In the genomic region with DNA sequence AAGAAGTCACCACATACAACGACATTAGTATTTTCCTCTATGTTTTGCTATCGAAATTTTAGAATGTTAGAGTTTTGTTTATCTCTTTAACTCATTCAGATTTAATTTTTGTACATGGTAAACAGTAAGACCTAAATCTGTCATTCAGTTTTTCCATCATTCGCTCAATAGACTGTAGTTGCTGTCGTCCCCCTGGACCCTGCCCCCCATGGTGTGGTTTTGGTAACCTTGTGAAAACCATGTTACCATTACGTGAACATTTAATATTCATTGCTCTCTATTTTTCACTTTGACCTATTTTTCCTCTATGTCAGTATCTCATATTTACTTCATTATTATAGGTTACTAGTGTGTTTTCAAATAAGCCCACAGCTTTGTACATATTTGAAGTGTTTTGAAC, we compare ENCODE assay signal across 8 mouse cellular contexts. TPM values are rescaled to one million over a fixed set of nuclear protein-coding genes. Genes with fewer than 3 reads are reported as not detected.
DNase-seq lines count a peak whose midpoint lies in the region; ATAC-seq and TF ChIP-seq lines count a peak whose summit lies in the region.

No protein-coding gene starts in this region.

- peak overlapping the region; percentile 35; the same call in 1 of the 2 replicates for H3K9ac ChIP-seq in lung, embryonic 16.5 days (ENCODE audit: low read length)
- H3K9ac ChIP-seq in intestine, postnatal 0 days (ENCODE audit: low read depth, low read length): no peak overlapping the region
- H3K9ac ChIP-seq in neural tube, embryonic 14.5 days (replicated peaks; ENCODE audit: low read depth, low read length): peak overlapping the region; percentile 25; the same call in 1 of the 2 replicates

- H3K4me1 ChIP-seq in lung, embryonic 16.5 days (replicated peaks; ENCODE audit: control insufficient read depth, insufficient read depth, low read length): peaks cover 7% of the 10 kb centered on the region; the same call in 1 of the 2 replicates
- no peaks in the 10 kb centered on the region for H3K4me1 ChIP-seq in intestine, postnatal 0 days (replicated peaks; ENCODE audit: control insufficient read depth, insufficient read depth, low read length)
- H3K4me1 ChIP-seq in neural tube, embryonic 14.5 days (ENCODE audit: control insufficient read depth, insufficient read depth, low read length): no peaks in the 10 kb centered on the region

- ATAC-seq in CD4-positive, CD25-positive, alpha-beta regulatory T cell, adult 4 months: no peak
- ATAC-seq in lung, embryonic 16.5 days (ENCODE audit: low read depth): no peak
- ATAC-seq in intestine, postnatal 0 days: no peak
- no peak for ATAC-seq in neural tube, embryonic 14.5 days (ENCODE audit: low read depth)

- no peak for TF ChIP-seq CTCF in intestine, postnatal 0 days (IDR thresholded peaks at IDR 0.05; ENCODE audit: low read depth)

- H3K27ac ChIP-seq in lung, embryonic 16.5 days (ENCODE audit: low read length): peak overlapping the region; percentile 36; the same call in 1 of the 2 replicates
- H3K27ac ChIP-seq in intestine, postnatal 0 days (ENCODE audit: low read depth, low read length): no peak overlapping the region
- 0 out of 2 replicates have a peak overlapping the region, but pooled peaks have one; percentile 58 for H3K27ac ChIP-seq in neural tube, embryonic 14.5 days (ENCODE audit: low read depth, low read length)

- H3K27me3 ChIP-seq in lung, embryonic 16.5 days (ENCODE audit: control insufficient read depth, insufficient read depth, low read depth, low read length): no peaks in the 10 kb centered on the region
- H3K27me3 ChIP-seq in intestine, postnatal 0 days (replicated peaks; ENCODE audit: control insufficient read depth, insufficient read depth, low read length): no peaks in the 10 kb centered on the region
- H3K27me3 ChIP-seq in neural tube, embryonic 14.5 days (ENCODE audit: control insufficient read depth, insufficient read depth, low read length): no peaks in the 10 kb centered on the region

- H3K36me3 ChIP-seq in lung, embryonic 16.5 days (ENCODE audit: control insufficient read depth, insufficient read depth, low read length): no peaks in the 10 kb centered on the region
- no peaks in the 10 kb centered on the region for H3K36me3 ChIP-seq in intestine, postnatal 0 days (ENCODE audit: control insufficient read depth, insufficient read depth)
- H3K36me3 ChIP-seq in neural tube, embryonic 14.5 days (ENCODE audit: control insufficient read depth, insufficient read depth, low read length): no peaks in the 10 kb centered on the region

- 18% methylated on average over 5 of the region's 5 CpGs for WGBS in lung, embryonic 16.5 days
- 22% methylated on average over 5 of the region's 5 CpGs for WGBS in intestine, postnatal 0 days
- 21% methylated on average over 5 of the region's 5 CpGs for WGBS in neural tube, embryonic 14.5 days

- peak overlapping the region; percentile 46 for H3K4me3 ChIP-seq in lung, embryonic 16.5 days (ENCODE audit: low read length)
- peak overlapping the region; percentile 23 for H3K4me3 ChIP-seq in intestine, postnatal 0 days (ENCODE audit: low read depth, low read length)
- peak overlapping the region; percentile 38 for H3K4me3 ChIP-seq in neural tube, embryonic 14.5 days (ENCODE audit: low read depth, low read length)

- DNase-seq in CD4-positive, CD25-positive, alpha-beta regulatory T cell, adult 2 months (ENCODE audit: low read depth, low spot score): peak; percentile 52
- no peak for DNase-seq in lung, postnatal 25 days (ENCODE audit: low spot score)
- DNase-seq in spleen, postnatal 36 days (ENCODE audit: low spot score in 2 of 2): no peak
- DNase-seq in urinary bladder, postnatal 25 days (ENCODE audit: low spot score): no peak

- H3K9me3 ChIP-seq in lung, embryonic 16.5 days (ENCODE audit: control insufficient read depth, low read length): no peaks in the 10 kb centered on the region
- H3K9me3 ChIP-seq in intestine, postnatal 0 days (ENCODE audit: control insufficient read depth): no peaks in the 10 kb centered on the region
- no peaks in the 10 kb centered on the region for H3K9me3 ChIP-seq in neural tube, embryonic 14.5 days (ENCODE audit: control insufficient read depth, low read length)

- H3K4me2 ChIP-seq in lung, embryonic 16.5 days (ENCODE audit: low read depth, low read length): peak overlapping the region; percentile 50
- peak overlapping the region; percentile 53 for H3K4me2 ChIP-seq in intestine, postnatal 0 days (replicated peaks; ENCODE audit: low read depth)
- peak overlapping the region; percentile 37 for H3K4me2 ChIP-seq in neural tube, embryonic 14.5 days (ENCODE audit: low read depth, low read length)

RNA-seq across cellular contexts. Expression of a gene that starts 24.4 kb away (rescaled TPM):
- 1 to 10 TPM; 2.5 to 3.5 TPM for polyA plus RNA-seq in CD4-positive, CD25-positive, alpha-beta regulatory T cell, adult 4 months (2017; shearing (Covaris generic))
- polyA plus RNA-seq in lung, embryonic 16.5 days (2015; fragmentation: Nextera tagmentation; extraction: Ambion mirVana): 0.25 and 0.33 TPM in 2 replicates
- 0.21 and 0.27 TPM in 2 replicates for polyA plus RNA-seq in intestine, postnatal 0 days (2015; fragmentation: Nextera tagmentation; extraction: Ambion mirVana)
- polyA plus RNA-seq in neural tube, embryonic 14.5 days (2014; fragmentation: Nextera tagmentation; extraction: Ambion mirVana): not detected in 2 replicates

RNA-seq across cellular contexts. Expression of a gene that starts 41.7 kb away (rescaled TPM):
- polyA plus RNA-seq in CD4-positive, CD25-positive, alpha-beta regulatory T cell, adult 4 months (2017; shearing (Covaris generic)): not detected
- polyA plus RNA-seq in lung, embryonic 16.5 days (2015; fragmentation: Nextera tagmentation; extraction: Ambion mirVana): not detected in 2 replicates
- 0.13 and 0.29 TPM in 2 replicates for polyA plus RNA-seq in intestine, postnatal 0 days (2015; fragmentation: Nextera tagmentation; extraction: Ambion mirVana)
- 0.35 and 0.48 TPM in 2 replicates for polyA plus RNA-seq in neural tube, embryonic 14.5 days (2014; fragmentation: Nextera tagmentation; extraction: Ambion mirVana)
